Mouse (Mus musculus): ENCODE results near the gene Mvd. TPM values are rescaled to one million over a fixed set of nuclear protein-coding genes. Genes with fewer than 3 reads are reported as not detected.

Mvd gene
- polyA plus RNA-seq, 1 experiment from 2014 or later: 19.7 TPM

Small RNAs within 50 kb of the gene (microRNA-seq; reads per million reads assigned to microRNA genes)
- gene Gm24366: not detected

Other genes starting within 250 kb of the Mvd start
- gene Zfpm1, start 161.3 kb downstream of the Mvd start, polyA plus RNA-seq (2015; fragmentation: Nextera tagmentation; extraction: Ambion mirVana): 3.8 TPM in 2 replicates
- gene Trhr2, start 82.7 kb downstream of the Mvd start, polyA plus RNA-seq (2015; fragmentation: Nextera tagmentation; extraction: Ambion mirVana): not detected in 2 replicates
- 30.4 and 31.1 TPM in 2 replicates for gene Zc3h18, start 66.8 kb downstream of the Mvd start, polyA plus RNA-seq (2015; fragmentation: Nextera tagmentation; extraction: Ambion mirVana)
- gene Il17c, start 21.4 kb downstream of the Mvd start, polyA plus RNA-seq (2015; fragmentation: Nextera tagmentation; extraction: Ambion mirVana): not detected in 2 replicates
- gene Cyba, start 10.5 kb downstream of the Mvd start, polyA plus RNA-seq (2015; fragmentation: Nextera tagmentation; extraction: Ambion mirVana): 170 and 202 TPM in 2 replicates
- gene Snai3, start 17.3 kb upstream of the Mvd start, polyA plus RNA-seq (2015; fragmentation: Nextera tagmentation; extraction: Ambion mirVana): 2.4 and 3.1 TPM in 2 replicates
- 33.2 and 42.0 TPM in 2 replicates for gene Rnf166, start 32.6 kb upstream of the Mvd start, polyA plus RNA-seq (2015; fragmentation: Nextera tagmentation; extraction: Ambion mirVana)
- 23.9 and 29.6 TPM in 2 replicates for gene Ctu2, start 32.7 kb upstream of the Mvd start, polyA plus RNA-seq (2015; fragmentation: Nextera tagmentation; extraction: Ambion mirVana)
- 12.9 and 15.4 TPM in 2 replicates for gene Piezo1, start 107.9 kb upstream of the Mvd start, polyA plus RNA-seq (2015; fragmentation: Nextera tagmentation; extraction: Ambion mirVana)
- 31.0 and 34.6 TPM in 2 replicates for gene Cdt1, start 124.6 kb upstream of the Mvd start, polyA plus RNA-seq (2015; fragmentation: Nextera tagmentation; extraction: Ambion mirVana)
- 251 and 271 TPM in 2 replicates for gene Aprt, start 133.5 kb upstream of the Mvd start, polyA plus RNA-seq (2015; fragmentation: Nextera tagmentation; extraction: Ambion mirVana)
- gene Galns, start 168.0 kb upstream of the Mvd start, polyA plus RNA-seq (2015; fragmentation: Nextera tagmentation; extraction: Ambion mirVana): 11.1 and 11.9 TPM in 2 replicates
- 55.6 and 74.0 TPM in 2 replicates for gene Trappc2l, start 168.2 kb upstream of the Mvd start, polyA plus RNA-seq (2015; fragmentation: Nextera tagmentation; extraction: Ambion mirVana)
- gene Pabpn1l, start 179.3 kb upstream of the Mvd start, polyA plus RNA-seq (2015; fragmentation: Nextera tagmentation; extraction: Ambion mirVana): not detected in 2 replicates

Measured in heart, embryonic 13.5 days (tissue).